Mouse (Mus musculus): ENCODE measurements around the gene Pde4a. TPM values are rescaled to one million over a fixed set of nuclear protein-coding genes. Genes with fewer than 3 reads are reported as not detected.

Pde4a gene
- total RNA-seq, 1 experiment = 3.2 TPM

DNA sequence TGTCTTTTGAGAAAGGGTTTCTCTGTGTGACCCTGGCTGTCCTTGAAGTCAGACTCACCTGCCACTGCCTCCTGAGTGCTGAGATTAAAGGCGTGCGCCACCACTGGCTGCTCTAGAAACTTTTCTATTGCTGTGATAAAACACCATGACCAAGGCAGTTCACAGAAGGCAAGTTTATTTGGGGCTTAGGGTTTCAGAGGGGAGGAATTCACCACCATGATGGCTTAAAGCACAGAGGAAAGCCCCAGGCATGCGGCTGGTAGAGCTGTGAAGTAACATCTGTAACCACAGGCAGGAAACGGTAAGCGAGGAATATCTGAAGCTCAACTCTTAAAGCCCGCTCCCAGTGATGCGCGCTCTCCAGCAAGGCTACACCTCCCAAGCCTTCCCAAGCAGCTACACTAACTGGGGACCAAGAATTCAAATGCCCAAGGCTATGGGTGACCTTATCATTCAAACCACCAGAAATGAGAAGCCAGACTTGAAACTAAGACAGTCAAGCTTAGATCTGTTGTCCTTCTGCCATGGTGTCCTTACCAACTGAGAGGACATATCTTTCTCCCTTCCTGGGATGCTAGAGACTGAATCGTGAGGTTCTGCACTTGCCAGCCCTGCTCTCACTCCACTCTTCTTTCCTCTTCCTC, 32.3 kb upstream of the Pde4a start:
- Histone ChIP-seq H3K27ac (ENCODE audit: insufficient read depth, low read depth, low read length, poor library complexity, severe bottlenecking) (no peak overlapping the region), H3K4me1 (ENCODE audit: control insufficient read depth in 2 of 2, insufficient read depth in 2 of 2, low read length in 2 of 2, poor library complexity in 1 of 2) (peaks cover 0 to 5% of the 10 kb centered on the region in 2 experiments; a peak in 2 of 4 replicates), H3K9ac (ENCODE audit: insufficient read depth, low read depth, low read length, poor library complexity, severe bottlenecking) (no peak overlapping the region), H3K9me3 (ENCODE audit: control insufficient read depth, insufficient read depth, low read depth, low read length) (no peaks in the 10 kb centered on the region), H3K4me3 (ENCODE audit: insufficient read depth in 1 of 2, low read depth in 1 of 2, low read length in 2 of 2, poor library complexity in 1 of 2, severe bottlenecking in 1 of 2) (no peak overlapping the region), H3K36me3 (ENCODE audit: control insufficient read depth, insufficient read depth, low read length, poor library complexity, severe bottlenecking) (no peaks in the 10 kb centered on the region; the same call in 1 of the 2 replicates)
- no peak for DNase-seq (ENCODE audit: low read depth, low spot score)
- TF ChIP-seq ZNF384 (IDR thresholded peaks at IDR 0.05; ENCODE audit: low read depth, low read length) (no peak), MAFK (IDR thresholded peaks at IDR 0.05; ENCODE audit: insufficient read depth, low read depth, low read length) (no peak), ZC3H11A (IDR thresholded peaks at IDR 0.05; ENCODE audit: borderline replicate concordance, low read depth, low read length) (no peak), HCFC1 (IDR thresholded peaks at IDR 0.05; ENCODE audit: borderline replicate concordance, insufficient read depth, low read length) (no peak)
- in situ Hi-C loops (cut with MboI; ENCODE audit: low sequenced_read_pairs in 2 of 2, unreplicated experiment in 2 of 2) = no loop called here

DNA sequence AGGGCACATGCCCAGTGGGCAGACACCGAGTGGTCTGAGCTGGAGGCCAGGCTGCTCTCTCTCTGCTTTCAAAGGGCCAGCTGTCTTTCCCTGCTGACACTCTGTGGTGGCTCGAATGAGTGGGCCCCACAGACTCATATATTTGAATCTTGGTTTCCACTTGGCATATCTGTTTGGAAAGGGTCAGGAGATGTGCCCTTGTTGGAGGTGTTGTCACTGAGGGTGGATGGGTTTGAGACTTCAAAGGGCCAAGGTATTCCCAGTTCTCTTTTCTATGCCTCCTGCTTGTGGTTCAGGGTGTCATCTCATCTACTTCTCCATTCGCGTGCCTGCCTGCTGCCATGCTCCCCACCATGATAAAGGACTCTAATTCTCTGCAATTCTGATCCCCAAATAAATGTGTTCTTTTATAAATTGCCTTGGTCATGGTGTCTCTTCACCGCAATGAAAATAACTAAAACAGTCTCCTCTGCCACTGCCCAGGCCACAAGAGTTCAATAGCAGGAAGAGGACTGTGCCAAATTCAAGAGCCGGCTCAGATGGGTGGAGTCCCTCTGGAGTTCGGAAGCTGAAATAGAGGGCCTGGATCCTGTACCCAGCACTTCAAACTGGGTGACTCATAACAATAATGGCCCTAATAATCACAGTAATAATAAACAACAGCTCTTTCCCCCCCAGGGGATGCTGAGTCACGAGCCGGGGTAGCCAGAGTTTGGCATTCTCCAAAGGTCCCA, 30.8 kb upstream of the Pde4a start:
- in situ Hi-C loops (cut with MboI; ENCODE audit: low sequenced_read_pairs in 2 of 2, unreplicated experiment in 2 of 2) = no loop called here

DNA sequence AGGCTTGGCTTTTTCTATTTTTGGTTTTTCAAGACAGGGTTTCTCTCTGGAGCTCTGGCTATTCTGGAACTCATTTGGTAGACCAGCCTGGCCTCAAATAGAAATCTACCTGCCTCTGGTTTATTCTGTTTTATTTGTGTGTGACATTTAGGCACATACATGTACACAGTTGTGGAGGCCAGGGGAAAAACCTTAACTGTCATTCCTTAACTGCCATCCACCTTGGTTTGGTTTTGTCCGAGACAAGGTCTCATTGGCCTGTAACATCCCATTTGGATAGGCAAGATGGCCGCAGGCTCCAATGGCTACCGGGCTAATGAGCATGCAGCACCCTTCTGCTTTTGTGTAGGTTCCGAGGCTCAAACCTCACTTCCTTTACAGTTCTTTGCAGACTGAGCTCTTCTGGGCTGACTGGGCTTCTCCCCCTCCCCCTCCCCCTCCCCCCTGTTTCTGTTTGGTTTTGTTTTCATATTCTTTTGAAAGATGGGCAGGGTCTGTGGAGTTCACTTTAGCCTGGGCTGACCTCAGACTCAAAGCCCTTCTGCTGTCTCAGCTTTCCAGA, 30.1 kb upstream of the Pde4a start:
- in situ Hi-C loops (cut with MboI; ENCODE audit: low sequenced_read_pairs in 2 of 2, unreplicated experiment in 2 of 2) = no loop called here
- Histone ChIP-seq H3K9me3 (ENCODE audit: control insufficient read depth, insufficient read depth, low read depth, low read length) (no peaks in the 10 kb centered on the region), H3K27ac (ENCODE audit: insufficient read depth, low read depth, low read length, poor library complexity, severe bottlenecking) (no peak overlapping the region), H3K4me1 (ENCODE audit: control insufficient read depth in 2 of 2, insufficient read depth in 2 of 2, low read length in 2 of 2, poor library complexity in 1 of 2) (peaks cover 0 to 5% of the 10 kb centered on the region in 2 experiments; a peak in 2 of 4 replicates), H3K9ac (ENCODE audit: insufficient read depth, low read depth, low read length, poor library complexity, severe bottlenecking) (no peak overlapping the region), H3K36me3 (ENCODE audit: control insufficient read depth, insufficient read depth, low read length, poor library complexity, severe bottlenecking) (peaks cover 17% of the 10 kb centered on the region), H3K4me3 (ENCODE audit: insufficient read depth in 1 of 2, low read depth in 1 of 2, low read length in 2 of 2, poor library complexity in 1 of 2, severe bottlenecking in 1 of 2) (no peak overlapping the region)
- DNase-seq (ENCODE audit: low read depth, low spot score) = no peak
- no peak for TF ChIP-seq ZNF384 (IDR thresholded peaks at IDR 0.05; ENCODE audit: low read depth, low read length)

More for the DNA sequence above, 30.8 kb upstream of the Pde4a start:
- peaks cover 0 to 5% of the 10 kb centered on the region in 2 experiments; a peak in 2 of 4 replicates for H3K4me1 ChIP-seq (ENCODE audit: control insufficient read depth in 2 of 2, insufficient read depth in 2 of 2, low read length in 2 of 2, poor library complexity in 1 of 2)
- peaks cover 11% of the 10 kb centered on the region for H3K36me3 ChIP-seq (ENCODE audit: control insufficient read depth, insufficient read depth, low read length, poor library complexity, severe bottlenecking)
- H3K4me3 ChIP-seq (ENCODE audit: insufficient read depth in 1 of 2, low read depth in 1 of 2, low read length in 2 of 2, poor library complexity in 1 of 2, severe bottlenecking in 1 of 2) = no peak overlapping the region
- no peak for DNase-seq (ENCODE audit: low read depth, low spot score)
- no peak overlapping the region for H3K27ac ChIP-seq (ENCODE audit: insufficient read depth, low read depth, low read length, poor library complexity, severe bottlenecking)
- TF ChIP-seq ZC3H11A (IDR thresholded peaks at IDR 0.05; ENCODE audit: borderline replicate concordance, low read depth, low read length) (no peak), ZNF384 (IDR thresholded peaks at IDR 0.05; ENCODE audit: low read depth, low read length) (no peak), CHD2 (IDR thresholded peaks at IDR 0.05; ENCODE audit: low read depth, low read length) (no peak), MAFK (IDR thresholded peaks at IDR 0.05; ENCODE audit: insufficient read depth, low read depth, low read length) (no peak), HCFC1 (IDR thresholded peaks at IDR 0.05; ENCODE audit: borderline replicate concordance, insufficient read depth, low read length) (no peak)
- H3K9me3 ChIP-seq (ENCODE audit: control insufficient read depth, insufficient read depth, low read depth, low read length) = no peaks in the 10 kb centered on the region
- no peak overlapping the region for H3K9ac ChIP-seq (ENCODE audit: insufficient read depth, low read depth, low read length, poor library complexity, severe bottlenecking)

DNA sequence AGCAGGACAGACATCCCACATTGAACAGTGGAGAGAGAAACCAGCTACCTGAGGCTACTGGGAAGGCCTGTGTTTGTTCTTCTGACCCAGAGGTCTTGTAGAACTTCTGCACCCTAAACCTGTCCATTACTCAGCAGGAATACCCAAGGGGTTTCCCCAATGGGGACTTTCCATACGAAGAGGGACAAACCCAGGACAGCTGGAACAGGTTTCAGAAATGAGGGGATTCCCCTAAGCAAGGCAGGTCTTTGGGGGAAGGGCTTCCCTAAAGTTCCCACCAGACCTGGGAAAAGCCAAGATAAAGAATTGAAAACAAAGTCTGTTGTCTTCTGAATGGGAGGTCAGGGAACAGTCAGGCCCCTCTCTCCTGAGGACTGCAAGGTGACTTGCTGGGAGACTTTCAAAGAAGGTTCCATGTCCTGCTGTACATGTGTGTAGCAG, 29.6 kb upstream of the Pde4a start:
- in situ Hi-C loops (cut with MboI; ENCODE audit: low sequenced_read_pairs in 2 of 2, unreplicated experiment in 2 of 2) = no loop called here
- no peak for DNase-seq (ENCODE audit: low read depth, low spot score)
- H3K27ac ChIP-seq (ENCODE audit: insufficient read depth, low read depth, low read length, poor library complexity, severe bottlenecking) = no peak overlapping the region
- TF ChIP-seq ZNF384 (IDR thresholded peaks at IDR 0.05; ENCODE audit: low read depth, low read length) (no peak), ZC3H11A (IDR thresholded peaks at IDR 0.05; ENCODE audit: borderline replicate concordance, low read depth, low read length) (no peak), HCFC1 (IDR thresholded peaks at IDR 0.05; ENCODE audit: borderline replicate concordance, insufficient read depth, low read length) (no peak), MAFK (IDR thresholded peaks at IDR 0.05; ENCODE audit: insufficient read depth, low read depth, low read length) (no peak), CHD2 (IDR thresholded peaks at IDR 0.05; ENCODE audit: low read depth, low read length) (no peak)
- H3K4me3 ChIP-seq (ENCODE audit: insufficient read depth in 1 of 2, low read depth in 1 of 2, low read length in 2 of 2, poor library complexity in 1 of 2, severe bottlenecking in 1 of 2) = no peak overlapping the region
- peaks cover 22% of the 10 kb centered on the region for H3K36me3 ChIP-seq (ENCODE audit: control insufficient read depth, insufficient read depth, low read length, poor library complexity, severe bottlenecking)
- peaks cover 0 to 5% of the 10 kb centered on the region in 2 experiments; a peak in 2 of 4 replicates for H3K4me1 ChIP-seq (ENCODE audit: control insufficient read depth in 2 of 2, insufficient read depth in 2 of 2, low read length in 2 of 2, poor library complexity in 1 of 2)
- H3K9ac ChIP-seq (ENCODE audit: insufficient read depth, low read depth, low read length, poor library complexity, severe bottlenecking) = no peak overlapping the region
- no peaks in the 10 kb centered on the region for H3K9me3 ChIP-seq (ENCODE audit: control insufficient read depth, insufficient read depth, low read depth, low read length)

Data from ES-E14 (cell line).